Mouse (Mus musculus): ENCODE results near the gene Chkb.
"Not testable (repeated sequence)": the region's sequence is repeated elsewhere in the genome, so short reads cannot be mapped to it uniquely, and the experiment has no call there.

Gene Chkb

GRCm38 (mm10) chr15:89452906-89453864 lies 23.5 kb upstream of the Chkb start:
- DNase-seq: no peak

GRCm38 (mm10) chr15:89442486-89443070 lies 12.9 kb upstream of the Chkb start:
- no peak for DNase-seq

GRCm38 (mm10) chr15:89435878-89436277 lies 6.2 kb upstream of the Chkb start:
- DNase-seq: no peak

DNA sequence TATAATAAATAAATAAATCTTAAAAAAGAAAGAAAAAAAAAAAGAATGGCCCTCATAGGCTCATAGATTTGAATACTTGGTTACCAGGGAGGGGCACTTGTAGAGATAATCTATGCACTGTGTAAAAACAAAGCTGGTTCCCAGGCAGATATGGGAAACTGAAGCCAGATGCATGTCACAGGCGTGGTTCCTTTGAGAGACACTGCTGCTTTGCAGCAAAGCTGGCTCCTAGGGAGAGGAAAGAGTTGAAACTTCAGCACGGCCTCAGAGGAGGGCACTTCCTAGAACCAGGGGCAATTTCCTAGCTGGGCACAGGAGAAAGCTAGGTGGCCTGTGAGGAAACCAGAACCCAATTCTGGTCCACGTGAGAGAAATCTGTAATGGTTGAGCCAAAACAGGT lies 4.4 kb upstream of the Chkb start:
- DNase-seq: no peak

- no peak for DNase-seq
Measured at GRCm38 (mm10) chr15:89432946-89433345, 3.2 kb upstream of the Chkb start.

DNA sequence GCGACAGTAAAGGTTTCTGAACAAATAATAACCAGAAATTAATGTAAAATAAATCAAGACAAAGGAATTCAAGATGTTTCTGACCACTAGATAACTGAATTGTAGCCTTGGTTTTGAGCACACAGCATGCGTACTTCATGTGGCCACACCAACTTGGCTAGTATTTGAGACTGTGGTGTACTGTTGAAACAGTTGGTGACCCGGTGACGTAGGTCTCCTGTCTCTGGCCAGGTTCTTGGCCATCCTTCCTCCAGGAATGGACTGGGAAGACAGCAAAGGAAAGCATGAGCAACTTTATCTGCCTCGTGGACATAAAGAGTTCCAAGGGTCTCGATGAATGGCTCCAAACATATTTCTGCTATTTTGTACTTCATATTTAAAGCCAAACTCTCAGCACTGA lies 2.1 kb upstream of the Chkb start:
- DNase-seq: no peak

DNA sequence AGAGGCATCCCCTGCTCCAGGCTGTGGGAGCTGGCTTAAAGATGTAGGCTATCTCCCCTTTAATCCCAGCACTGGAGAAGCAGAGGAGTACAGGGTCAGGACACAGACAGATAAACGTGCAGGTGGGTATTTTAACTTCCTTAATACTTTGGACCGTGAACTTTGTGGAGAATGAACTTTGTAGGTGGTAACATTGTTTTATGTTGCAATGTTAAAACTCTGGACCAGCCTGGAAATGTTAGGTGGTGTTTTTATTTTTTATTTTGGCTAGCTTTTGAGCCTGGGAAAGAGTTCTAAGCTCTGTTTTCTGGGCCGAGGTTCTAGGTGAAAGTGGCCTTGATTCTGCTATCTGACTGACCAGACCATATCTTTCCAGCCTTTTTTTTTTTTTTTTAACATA lies 1.6 kb upstream of the Chkb start:
- DNase-seq: no peak

DNA sequence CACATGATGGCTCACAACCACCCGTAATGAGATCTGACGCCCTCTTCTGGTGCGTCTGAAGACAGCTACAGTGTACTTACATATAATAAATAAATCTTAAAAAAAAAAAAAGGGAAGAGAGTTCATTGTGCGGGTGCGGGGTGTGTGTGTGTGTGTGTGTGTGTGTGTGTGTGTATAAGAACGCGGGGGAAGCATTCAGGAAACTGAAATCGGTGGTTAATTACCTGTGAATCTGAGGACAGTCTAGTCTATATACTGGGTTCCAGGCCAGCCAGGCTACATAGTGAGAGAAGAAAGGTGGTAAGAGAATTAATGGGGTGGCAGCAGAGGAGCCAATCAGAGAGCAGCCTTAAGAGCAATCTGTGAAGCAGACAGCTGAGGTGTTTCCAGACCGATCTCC lies 1.1 kb upstream of the Chkb start:
- not testable (repeated sequence) for DNase-seq

- DNase-seq: no peak
Measured at GRCm38 (mm10) chr15:89430341-89430740, 633 bp upstream of the Chkb start.

- peak; percentile 38 for DNase-seq
Measured at GRCm38 (mm10) chr15:89428821-89429351, 822 bp downstream of the Chkb start.

GRCm38 (mm10) chr15:89428136-89428790 lies 1.4 kb downstream of the Chkb start:
- DNase-seq: no peak

- DNase-seq: no peak
Measured at GRCm38 (mm10) chr15:89426716-89427115, 3.0 kb downstream of the Chkb start.

DNA sequence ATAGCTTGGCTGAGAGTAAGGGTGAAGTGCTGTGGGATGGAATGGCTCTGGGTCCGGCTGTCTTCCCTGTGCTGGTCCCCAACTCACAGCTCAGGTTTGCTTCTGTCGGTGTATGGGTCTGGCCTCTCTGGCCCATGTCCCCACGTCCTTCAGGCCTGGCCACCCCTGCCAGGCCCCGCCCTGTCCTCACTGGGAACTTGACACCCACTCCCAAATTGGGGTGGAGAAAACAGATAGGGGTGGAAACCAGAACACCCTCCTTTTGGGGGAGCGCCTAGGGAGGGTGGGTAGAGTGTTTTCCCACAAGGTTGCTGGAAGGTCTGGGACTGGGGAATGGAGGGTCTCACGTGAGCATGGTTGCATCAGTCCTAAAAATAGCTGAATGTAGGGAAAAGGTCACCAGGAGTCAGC lies 4.0 kb downstream of the Chkb start, which contains the start of gene Cpt1b:
Gene Cpt1b, minus strand, starts transcription at position 153 of the 411 bp plus-strand sequence.
- no peak for DNase-seq

GRCm38 (mm10) chr15:89424621-89425020 lies 5.1 kb downstream of the Chkb start:
- no peak for DNase-seq

DNA sequence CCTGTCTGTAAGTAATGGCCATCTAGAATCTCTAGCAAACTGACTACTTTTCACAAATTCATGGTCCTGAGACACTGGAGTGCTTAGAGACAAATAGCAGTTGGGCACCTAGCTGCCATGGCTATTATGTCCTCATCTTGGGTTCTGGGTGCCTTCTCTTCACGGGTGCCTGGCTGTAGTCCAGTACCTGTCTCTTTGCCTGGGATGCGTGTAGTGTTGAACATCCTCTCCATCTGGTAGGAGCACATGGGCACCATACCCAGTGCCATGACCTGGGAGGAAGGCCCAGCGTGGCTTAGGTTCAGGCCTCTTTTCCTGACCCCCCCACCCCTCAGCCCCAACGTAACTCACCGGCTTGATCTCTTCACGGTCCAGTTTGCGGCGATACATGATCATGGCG lies 7.8 kb downstream of the Chkb start:
- DNase-seq: no peak

- no peak for DNase-seq
Measured at GRCm38 (mm10) chr15:89415282-89415681, 14.4 kb downstream of the Chkb start.

GRCm38 (mm10) chr15:89410118-89410517 lies 19.6 kb downstream of the Chkb start, which contains the start of gene Syce3:
TSS of gene Syce3 (minus strand) at chr15:89410503.
- DNase-seq: no peak

- no peak for DNase-seq
Measured at GRCm38 (mm10) chr15:89406691-89407090, 23.0 kb downstream of the Chkb start.

DNA sequence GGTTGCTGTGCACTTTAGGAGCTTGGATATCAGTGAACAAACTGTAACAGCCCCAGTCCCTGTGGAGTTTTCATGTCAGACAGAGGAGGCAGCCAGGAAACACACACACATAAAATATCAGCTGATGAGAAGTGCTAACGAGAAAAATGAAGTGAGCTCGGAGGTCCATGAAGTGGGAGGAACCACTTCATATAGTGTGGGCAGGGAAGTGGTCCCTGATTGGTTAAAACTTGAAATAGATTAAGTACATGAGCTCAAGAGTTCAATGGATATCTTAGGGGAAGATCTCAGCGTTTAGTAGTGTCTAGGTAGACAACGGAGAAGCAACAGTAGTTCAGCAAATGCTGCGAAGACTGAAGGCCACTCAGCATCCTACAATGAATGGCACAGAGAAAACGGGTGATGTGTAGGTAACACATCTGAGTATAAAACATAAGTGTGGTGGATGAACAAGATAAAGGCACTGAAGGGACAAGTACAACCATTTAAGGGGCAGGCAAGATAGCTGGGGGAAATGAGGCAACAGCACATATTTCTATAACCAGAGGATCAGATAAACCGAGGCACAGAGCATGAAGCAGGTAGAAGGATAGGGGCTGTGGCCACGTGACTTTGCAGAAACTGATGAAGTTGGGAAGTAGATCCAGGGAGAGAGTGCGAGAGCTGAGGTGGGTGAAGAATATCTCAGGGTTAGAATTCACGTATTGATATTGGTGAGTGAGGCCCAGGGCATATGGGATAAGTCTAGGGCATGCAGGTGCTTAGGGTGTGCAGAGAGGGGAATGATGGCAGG lies 24.7 kb downstream of the Chkb start:
- no peak for DNase-seq

GRCm38 (mm10) chr15:89402471-89402870 lies 27.2 kb downstream of the Chkb start:
- no peak for DNase-seq

GRCm38 (mm10) chr15:89399716-89400115 lies 30.0 kb downstream of the Chkb start:
- no peak for DNase-seq

- no peak for DNase-seq
Measured at GRCm38 (mm10) chr15:89398146-89398545, 31.6 kb downstream of the Chkb start.
